Mouse (Mus musculus): ENCODE measurements around the gene Plcxd2. TPM values are rescaled to one million over a fixed set of nuclear protein-coding genes. Genes with fewer than 3 reads are reported as not detected.

Plcxd2 gene
- polyA plus RNA-seq (2015; fragmentation: Nextera tagmentation; extraction: Ambion mirVana), result 16.1 and 16.6 TPM in 2 replicates

- Histone ChIP-seq H3K36me3 (ENCODE audit: control insufficient read depth, insufficient read depth, low read length) (no peaks in the 10 kb centered on the region), H3K27me3 (replicated peaks; ENCODE audit: control insufficient read depth, insufficient read depth, low read length) (no peaks in the 10 kb centered on the region), H3K9me3 (ENCODE audit: control insufficient read depth, low read length) (no peaks in the 10 kb centered on the region), H3K4me2 (ENCODE audit: low read length) (peak within 1 kb of the TSS; percentile 87), H3K9ac (ENCODE audit: low read depth, low read length) (peak within 1 kb of the TSS; percentile 72), H3K4me1 (ENCODE audit: control insufficient read depth, insufficient read depth, low read depth, low read length) (peaks cover 10% of the 10 kb centered on the region), H3K27ac (ENCODE audit: low read depth, low read length) (peak within 1 kb of the TSS; percentile 75), H3K4me3 (ENCODE audit: low read length) (peak within 1 kb of the TSS; percentile 72)
- ATAC-seq, result peak; percentile 99
- WGBS, result under 1% methylated on average over 39 of the region's 39 CpGs
These were observed at the start of gene Plcxd2 for GRCm38 (mm10) chr16:46010153-46010905. Gene Plcxd2 (minus strand): TSS chr16:46010218.

- no peak overlapping the region for H3K27ac ChIP-seq (ENCODE audit: low read depth, low read length)
- WGBS, result 91% methylated on average over 2 of the region's 2 CpGs
These were observed 36.9 kb upstream of the Plcxd2 start for GRCm38 (mm10) chr16:46046906-46047305.

GRCm38 (mm10) chr16:46036261-46036660 is 26.2 kb upstream of the Plcxd2 start:
- ATAC-seq, result 0 out of 2 replicates have a peak, but pooled peaks have one; percentile 6
- H3K9me3 ChIP-seq (ENCODE audit: control insufficient read depth, low read length), result no peaks in the 10 kb centered on the region
- H3K9ac ChIP-seq (ENCODE audit: low read depth, low read length), result no peak overlapping the region
- H3K4me2 ChIP-seq (ENCODE audit: low read length), result no peak overlapping the region
- no peaks in the 10 kb centered on the region for H3K4me1 ChIP-seq (ENCODE audit: control insufficient read depth, insufficient read depth, low read depth, low read length)
- no peak overlapping the region for H3K27ac ChIP-seq (ENCODE audit: low read depth, low read length)
- H3K27me3 ChIP-seq (replicated peaks; ENCODE audit: control insufficient read depth, insufficient read depth, low read length), result no peaks in the 10 kb centered on the region
- 50% methylated on average over 2 of the region's 2 CpGs for WGBS
- no peak overlapping the region for H3K4me3 ChIP-seq (ENCODE audit: low read length)
- no peaks in the 10 kb centered on the region for H3K36me3 ChIP-seq (ENCODE audit: control insufficient read depth, insufficient read depth, low read length)

More at GRCm38 (mm10) chr16:46046906-46047305, 36.9 kb upstream of the Plcxd2 start:
- Histone ChIP-seq H3K4me2 (ENCODE audit: low read length) (no peak overlapping the region), H3K4me3 (ENCODE audit: low read length) (no peak overlapping the region), H3K9me3 (ENCODE audit: control insufficient read depth, low read length) (no peaks in the 10 kb centered on the region), H3K9ac (ENCODE audit: low read depth, low read length) (no peak overlapping the region), H3K4me1 (ENCODE audit: control insufficient read depth, insufficient read depth, low read depth, low read length) (no peaks in the 10 kb centered on the region), H3K36me3 (ENCODE audit: control insufficient read depth, insufficient read depth, low read length) (no peaks in the 10 kb centered on the region), H3K27me3 (replicated peaks; ENCODE audit: control insufficient read depth, insufficient read depth, low read length) (no peaks in the 10 kb centered on the region)
- no peak for ATAC-seq

GRCm38 (mm10) chr16:46033896-46034295 is 23.9 kb upstream of the Plcxd2 start:
- Histone ChIP-seq H3K36me3 (ENCODE audit: control insufficient read depth, insufficient read depth, low read length) (no peaks in the 10 kb centered on the region), H3K9ac (ENCODE audit: low read depth, low read length) (no peak overlapping the region), H3K27me3 (replicated peaks; ENCODE audit: control insufficient read depth, insufficient read depth, low read length) (no peaks in the 10 kb centered on the region), H3K9me3 (ENCODE audit: control insufficient read depth, low read length) (no peaks in the 10 kb centered on the region), H3K4me3 (ENCODE audit: low read length) (no peak overlapping the region), H3K27ac (ENCODE audit: low read depth, low read length) (no peak overlapping the region), H3K4me1 (ENCODE audit: control insufficient read depth, insufficient read depth, low read depth, low read length) (no peaks in the 10 kb centered on the region), H3K4me2 (ENCODE audit: low read length) (no peak overlapping the region)
- WGBS, result 78% methylated on average over 9 of the region's 9 CpGs
- no peak for ATAC-seq

GRCm38 (mm10) chr16:46022958-46023491 is 13.0 kb upstream of the Plcxd2 start:
- no peaks in the 10 kb centered on the region; the same call in 1 of the 2 replicates for H3K4me1 ChIP-seq (ENCODE audit: control insufficient read depth, insufficient read depth, low read depth, low read length)
- no peaks in the 10 kb centered on the region for H3K27me3 ChIP-seq (replicated peaks; ENCODE audit: control insufficient read depth, insufficient read depth, low read length)
- no peaks in the 10 kb centered on the region for H3K36me3 ChIP-seq (ENCODE audit: control insufficient read depth, insufficient read depth, low read length)
- no peak overlapping the region for H3K4me2 ChIP-seq (ENCODE audit: low read length)
- no peak overlapping the region for H3K4me3 ChIP-seq (ENCODE audit: low read length)
- ATAC-seq, result 0 out of 2 replicates have a peak, but pooled peaks have one; percentile 51
- H3K27ac ChIP-seq (ENCODE audit: low read depth, low read length), result no peak overlapping the region
- H3K9ac ChIP-seq (ENCODE audit: low read depth, low read length), result no peak overlapping the region
- no peaks in the 10 kb centered on the region for H3K9me3 ChIP-seq (ENCODE audit: control insufficient read depth, low read length)
- 79% methylated on average over 5 of the region's 5 CpGs for WGBS

- H3K36me3 ChIP-seq (ENCODE audit: control insufficient read depth, insufficient read depth, low read length), result no peaks in the 10 kb centered on the region
These were observed 12.3 kb upstream of the Plcxd2 start for GRCm38 (mm10) chr16:46022189-46022928.

GRCm38 (mm10) chr16:46021302-46021701 is 11.3 kb upstream of the Plcxd2 start:
- no peak overlapping the region for H3K4me2 ChIP-seq (ENCODE audit: low read length)
- 91% methylated on average over 2 of the region's 2 CpGs for WGBS

More at GRCm38 (mm10) chr16:46022189-46022928, 12.3 kb upstream of the Plcxd2 start:
- Histone ChIP-seq H3K4me3 (ENCODE audit: low read length) (no peak overlapping the region), H3K4me1 (ENCODE audit: control insufficient read depth, insufficient read depth, low read depth, low read length) (no peaks in the 10 kb centered on the region; the same call in 1 of the 2 replicates), H3K27me3 (replicated peaks; ENCODE audit: control insufficient read depth, insufficient read depth, low read length) (no peaks in the 10 kb centered on the region), H3K9ac (ENCODE audit: low read depth, low read length) (no peak overlapping the region), H3K27ac (ENCODE audit: low read depth, low read length) (no peak overlapping the region), H3K9me3 (ENCODE audit: control insufficient read depth, low read length) (no peaks in the 10 kb centered on the region), H3K4me2 (ENCODE audit: low read length) (no peak overlapping the region)
- WGBS, result 47% methylated on average over 5 of the region's 5 CpGs
- ATAC-seq, result peak; percentile 91

GRCm38 (mm10) chr16:46020396-46020795 is 10.4 kb upstream of the Plcxd2 start:
- ATAC-seq, result no peak
- Histone ChIP-seq H3K4me2 (ENCODE audit: low read length) (no peak overlapping the region), H3K9ac (ENCODE audit: low read depth, low read length) (no peak overlapping the region), H3K4me1 (ENCODE audit: control insufficient read depth, insufficient read depth, low read depth, low read length) (no peaks in the 10 kb centered on the region; the same call in 1 of the 2 replicates), H3K36me3 (ENCODE audit: control insufficient read depth, insufficient read depth, low read length) (no peaks in the 10 kb centered on the region), H3K4me3 (ENCODE audit: low read length) (no peak overlapping the region), H3K9me3 (ENCODE audit: control insufficient read depth, low read length) (no peaks in the 10 kb centered on the region), H3K27ac (ENCODE audit: low read depth, low read length) (no peak overlapping the region), H3K27me3 (replicated peaks; ENCODE audit: control insufficient read depth, insufficient read depth, low read length) (no peaks in the 10 kb centered on the region)
- 78% methylated on average over 2 of the region's 2 CpGs for WGBS

More at GRCm38 (mm10) chr16:46021302-46021701, 11.3 kb upstream of the Plcxd2 start:
- Histone ChIP-seq H3K4me1 (ENCODE audit: control insufficient read depth, insufficient read depth, low read depth, low read length) (no peaks in the 10 kb centered on the region; the same call in 1 of the 2 replicates), H3K27me3 (replicated peaks; ENCODE audit: control insufficient read depth, insufficient read depth, low read length) (no peaks in the 10 kb centered on the region), H3K9ac (ENCODE audit: low read depth, low read length) (no peak overlapping the region), H3K27ac (ENCODE audit: low read depth, low read length) (no peak overlapping the region), H3K4me3 (ENCODE audit: low read length) (no peak overlapping the region), H3K9me3 (ENCODE audit: control insufficient read depth, low read length) (no peaks in the 10 kb centered on the region), H3K36me3 (ENCODE audit: control insufficient read depth, insufficient read depth, low read length) (no peaks in the 10 kb centered on the region)
- ATAC-seq, result no peak

- no peak overlapping the region for H3K9ac ChIP-seq (ENCODE audit: low read depth, low read length)
- H3K27ac ChIP-seq (ENCODE audit: low read depth, low read length), result no peak overlapping the region
- H3K27me3 ChIP-seq (replicated peaks; ENCODE audit: control insufficient read depth, insufficient read depth, low read length), result no peaks in the 10 kb centered on the region
- no peak overlapping the region for H3K4me3 ChIP-seq (ENCODE audit: low read length)
- 90% methylated on average over 4 of the region's 4 CpGs for WGBS
- H3K36me3 ChIP-seq (ENCODE audit: control insufficient read depth, insufficient read depth, low read length), result no peaks in the 10 kb centered on the region
- no peaks in the 10 kb centered on the region for H3K9me3 ChIP-seq (ENCODE audit: control insufficient read depth, low read length)
- H3K4me2 ChIP-seq (ENCODE audit: low read length), result no peak overlapping the region
- no peaks in the 10 kb centered on the region; the same call in 1 of the 2 replicates for H3K4me1 ChIP-seq (ENCODE audit: control insufficient read depth, insufficient read depth, low read depth, low read length)
- no peak for ATAC-seq
These were observed 9.8 kb upstream of the Plcxd2 start for GRCm38 (mm10) chr16:46019799-46020198.

Data from hindbrain, embryonic 16.5 days (tissue).